Mouse (Mus musculus) left cerebral cortex, adult 9 months (tissue): ENCODE data around the gene Spout1.

Experiments used
- DNase-seq, 2 experiments: peaks; one replicate each; pipeline ENCODE4 v3.0.0; 2022; ENCODE audit warnings: low spot score in 2 of 2

Spout1 gene

DNA sequence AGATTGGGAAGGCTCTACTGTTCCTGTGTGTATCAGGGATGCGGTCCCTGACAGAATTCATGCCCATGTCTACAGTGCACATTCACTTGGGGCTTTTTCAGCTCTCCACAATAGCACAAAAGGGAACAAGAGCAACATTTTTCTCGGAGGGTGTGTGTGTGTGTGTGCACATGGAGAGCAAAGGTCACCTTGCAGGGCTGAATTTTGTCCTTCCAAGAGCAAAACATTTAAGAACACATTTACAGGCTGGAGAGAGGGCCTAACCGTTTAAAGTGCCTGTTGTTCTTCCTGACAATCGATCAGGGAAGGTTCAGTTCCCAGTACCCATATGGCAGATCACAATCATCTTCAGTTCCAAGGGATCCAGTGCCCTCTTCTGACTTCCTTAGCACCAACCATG, 48.1 kb downstream of the Spout1 start:
- no peak for DNase-seq

DNA sequence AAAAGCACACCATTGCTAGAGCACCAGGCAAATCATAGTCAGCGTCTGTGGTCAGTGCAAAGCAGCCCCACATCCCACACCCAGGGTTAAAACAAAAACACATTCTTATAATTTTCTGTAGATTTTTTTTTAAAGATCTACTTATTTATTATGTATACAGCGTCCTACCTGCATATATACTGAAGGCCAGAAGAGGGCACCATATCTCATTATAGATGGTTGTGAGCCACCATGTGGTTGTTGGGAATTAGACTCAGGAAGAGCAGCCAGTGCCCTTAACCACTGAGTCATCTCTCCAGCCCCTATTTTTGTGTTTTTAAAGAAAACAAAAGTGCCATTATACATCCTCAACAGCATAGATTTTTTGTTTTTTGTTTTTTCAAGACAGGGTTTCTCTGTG, 49.5 kb downstream of the Spout1 start:
- peak in 1 of 2 experiments; percentile 44 for DNase-seq

DNA sequence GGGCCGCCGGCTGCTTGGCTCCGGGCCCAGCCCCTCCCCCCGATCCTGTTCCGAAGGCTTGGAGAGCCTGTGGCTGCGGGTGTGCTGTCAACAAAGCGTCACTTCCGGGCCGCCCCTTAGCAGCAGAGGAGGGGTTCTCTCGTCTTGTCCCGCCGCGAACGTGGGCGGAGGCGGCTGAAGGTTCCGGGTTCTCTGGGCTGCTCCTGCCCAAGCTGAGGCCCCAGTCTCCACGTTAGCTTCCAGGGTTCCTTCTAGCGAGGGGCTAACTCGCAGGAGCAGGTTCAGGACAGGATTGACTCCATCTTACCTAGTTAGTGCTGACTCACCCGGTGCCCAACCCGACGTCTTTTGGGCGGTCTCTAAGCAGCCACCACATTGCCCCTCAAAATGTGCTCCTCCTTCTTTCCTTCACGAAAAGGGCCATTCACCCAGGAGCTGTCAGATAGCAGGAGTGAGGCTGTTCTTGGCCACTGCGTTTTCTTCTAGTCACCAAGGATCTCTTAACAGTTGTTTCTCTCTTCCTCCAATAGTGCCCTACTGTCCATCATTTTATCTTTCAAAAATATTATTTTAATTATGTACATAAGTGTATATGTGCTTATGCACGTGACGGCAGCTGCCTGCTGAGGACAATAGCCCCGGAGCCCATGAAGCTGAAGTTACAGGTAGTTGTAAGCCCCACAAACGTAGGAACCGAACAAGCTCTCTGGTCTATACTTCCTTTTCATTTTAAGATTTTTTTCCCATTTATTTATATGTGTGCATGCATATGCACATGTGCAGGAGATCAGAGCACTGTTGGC, 53.6 kb downstream of the Spout1 start, which contains the start of gene Zer1:
Gene Zer1 (minus strand): TSS at position 114 of the 803 bp plus-strand sequence.
- peak; percentile 87 to 94 for DNase-seq

DNA sequence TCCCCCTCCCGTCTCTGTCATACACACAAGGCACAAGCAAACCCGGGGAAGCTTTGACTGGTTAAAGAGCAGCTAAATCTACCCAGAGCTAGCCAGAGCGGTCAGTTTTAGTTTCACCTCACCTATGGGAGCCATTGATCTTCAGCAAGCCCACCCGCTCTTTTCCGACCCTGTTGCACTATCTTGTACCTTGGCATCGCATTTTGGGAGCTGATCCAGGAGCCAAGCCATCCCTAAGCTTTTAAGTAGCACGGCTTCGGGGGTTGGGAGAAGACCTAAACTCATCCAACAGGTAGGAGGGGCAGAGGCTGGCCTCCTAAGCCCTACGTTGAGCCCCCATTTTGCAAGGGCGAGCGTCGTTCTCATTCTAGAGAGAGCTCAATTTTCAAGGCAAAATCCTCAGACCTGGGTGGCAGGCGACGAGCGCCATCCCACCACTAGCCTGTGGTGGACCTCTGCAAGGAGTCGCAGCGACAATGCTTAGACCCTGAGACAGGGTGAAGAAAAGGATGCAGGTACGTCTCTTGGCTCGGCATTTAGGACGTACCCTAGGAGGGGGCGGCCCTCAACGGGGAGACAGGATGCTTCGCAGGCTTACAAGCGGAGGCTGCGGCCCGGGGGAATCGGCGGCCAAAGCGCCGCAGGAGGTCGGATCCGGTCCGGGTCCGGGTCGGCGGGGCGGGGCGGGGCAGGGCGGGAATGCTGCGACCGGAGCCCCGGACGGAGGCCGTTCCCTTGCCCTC, 54.4 kb downstream of the Spout1 start:
- peak in 1 of 2 experiments; percentile 28 for DNase-seq
